Mouse (Mus musculus) cerebellum, adult 9-11 months (tissue): ENCODE results near the gene Txnrd1.

Experiments used
- DNase-seq: peaks from one replicate; pipeline ENCODE4 v3.0.0; 2022

Gene Txnrd1

GRCm38 (mm10) chr10:82833926-82834325, at the start of gene Txnrd1:
Gene Txnrd1 (plus strand): TSS chr10:82833951.
- no peak for DNase-seq

- no peak for DNase-seq
Measured at GRCm38 (mm10) chr10:82789181-82789580, 44.6 kb upstream of the Txnrd1 start.

- DNase-seq = no peak
Measured at GRCm38 (mm10) chr10:82790504-82790903, 43.2 kb upstream of the Txnrd1 start.

- no peak for DNase-seq
Measured at GRCm38 (mm10) chr10:82791713-82792112, 42.0 kb upstream of the Txnrd1 start.

GRCm38 (mm10) chr10:82792311-82792710, 41.4 kb upstream of the Txnrd1 start:
- no peak for DNase-seq

GRCm38 (mm10) chr10:82795071-82795731, 38.5 kb upstream of the Txnrd1 start:
- DNase-seq = peak; percentile 84

- DNase-seq = peak; percentile 23
Measured at GRCm38 (mm10) chr10:82795767-82796166, 38.0 kb upstream of the Txnrd1 start.

- no peak for DNase-seq
Measured at GRCm38 (mm10) chr10:82796471-82797118, 37.2 kb upstream of the Txnrd1 start.

DNA sequence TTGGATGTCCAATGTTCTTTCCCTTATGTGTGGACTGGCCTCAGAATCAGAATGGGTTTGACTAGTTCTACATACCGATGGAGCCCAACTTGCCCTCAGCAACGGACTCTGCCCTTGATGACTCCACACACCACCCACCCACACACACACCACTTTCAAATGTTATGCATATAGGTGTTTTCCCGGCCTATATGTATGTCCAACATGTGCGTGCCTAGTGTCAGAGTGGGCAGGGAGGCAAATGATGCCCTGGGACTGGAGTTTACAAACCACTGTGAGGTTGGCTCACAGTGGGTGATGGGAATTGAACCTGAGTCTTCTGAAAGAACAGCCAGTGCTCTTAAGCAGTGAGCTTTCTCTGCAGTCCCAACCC, 36.6 kb upstream of the Txnrd1 start:
- DNase-seq = no peak

- DNase-seq = no peak
Measured at GRCm38 (mm10) chr10:82798312-82798933, 35.3 kb upstream of the Txnrd1 start.

DNA sequence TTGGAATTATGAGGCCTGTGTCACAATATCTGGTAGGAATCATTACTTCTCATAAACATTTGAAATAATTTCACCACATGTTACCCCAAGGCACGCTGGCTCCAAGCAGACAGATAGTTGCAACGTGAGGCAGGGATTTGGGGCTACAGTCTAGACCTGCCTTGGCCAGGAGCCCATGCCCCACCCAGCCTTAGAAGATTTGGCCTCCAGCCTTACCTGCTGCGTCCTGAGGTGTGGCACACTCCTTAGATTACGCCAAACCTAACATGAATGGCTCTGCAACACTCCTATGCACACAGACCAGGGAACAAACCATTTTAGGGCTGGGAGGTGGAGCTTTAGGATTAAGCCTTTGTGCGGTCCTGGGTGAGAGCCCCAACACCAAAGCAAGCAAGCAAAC, 33.7 kb upstream of the Txnrd1 start:
- no peak for DNase-seq

- no peak for DNase-seq
Measured at GRCm38 (mm10) chr10:82804396-82804795, 29.4 kb upstream of the Txnrd1 start.

DNA sequence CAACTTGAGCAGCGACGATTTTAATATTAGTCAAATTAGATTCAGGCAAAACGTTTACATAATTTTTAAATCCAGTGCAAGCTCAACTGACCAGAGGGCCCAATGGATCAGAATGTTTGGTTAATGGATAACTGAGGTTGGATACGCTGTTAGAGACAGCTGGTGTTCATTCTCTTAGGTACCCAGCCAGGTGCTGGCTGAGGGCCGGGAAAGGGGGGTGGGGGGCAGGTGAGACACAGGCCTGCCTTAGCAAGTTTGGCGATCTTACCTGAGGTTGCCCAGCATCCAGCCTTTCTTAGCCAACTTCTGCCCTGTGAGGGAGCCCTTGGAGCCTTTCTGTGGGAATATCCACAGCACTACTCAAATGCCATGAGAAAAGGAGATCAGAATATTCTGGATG, 28.6 kb upstream of the Txnrd1 start:
- DNase-seq = no peak

- no peak for DNase-seq
Measured at GRCm38 (mm10) chr10:82806414-82806813, 27.3 kb upstream of the Txnrd1 start.

- DNase-seq = no peak
Measured at GRCm38 (mm10) chr10:82807238-82807637, 26.5 kb upstream of the Txnrd1 start.

DNA sequence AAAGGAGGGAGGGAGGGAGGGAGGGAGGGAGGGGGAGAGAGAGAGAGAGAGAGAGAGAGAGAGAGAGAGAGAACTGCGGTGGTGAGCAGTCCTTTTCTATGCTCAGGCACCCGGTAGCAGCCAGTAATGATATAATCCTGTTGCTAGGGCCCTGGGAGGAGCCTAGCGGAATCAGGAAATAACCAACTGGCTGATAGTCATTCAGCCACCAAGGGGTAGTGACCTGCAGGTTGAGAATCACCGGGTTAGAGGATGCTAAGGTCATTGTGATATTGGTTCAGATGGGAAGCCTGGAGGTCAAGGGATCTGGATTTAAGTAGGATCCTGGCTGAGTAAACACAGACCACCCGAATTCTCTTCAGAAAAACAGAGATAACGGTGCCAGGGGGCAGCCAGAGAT, 25.6 kb upstream of the Txnrd1 start:
- no peak for DNase-seq

DNA sequence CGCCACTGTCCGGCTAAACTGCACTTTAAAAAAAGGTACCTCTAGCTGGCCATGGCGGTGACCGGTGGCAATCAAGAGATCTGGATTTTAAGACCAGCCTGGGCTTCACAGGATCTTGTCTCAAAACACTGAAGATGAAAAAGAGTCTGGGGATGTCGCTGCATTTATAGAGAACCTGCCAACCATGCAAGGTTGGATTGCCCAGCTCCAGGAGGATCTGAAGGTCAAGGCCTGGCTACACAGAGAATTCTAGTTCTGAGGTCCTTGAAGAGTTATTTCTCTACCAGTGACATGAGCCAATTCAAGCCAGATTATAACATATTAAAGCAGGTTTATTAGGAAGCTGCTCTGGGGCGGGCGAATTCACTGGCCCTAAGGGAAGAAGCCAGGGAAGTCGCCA, 24.9 kb upstream of the Txnrd1 start:
- DNase-seq = no peak

DNA sequence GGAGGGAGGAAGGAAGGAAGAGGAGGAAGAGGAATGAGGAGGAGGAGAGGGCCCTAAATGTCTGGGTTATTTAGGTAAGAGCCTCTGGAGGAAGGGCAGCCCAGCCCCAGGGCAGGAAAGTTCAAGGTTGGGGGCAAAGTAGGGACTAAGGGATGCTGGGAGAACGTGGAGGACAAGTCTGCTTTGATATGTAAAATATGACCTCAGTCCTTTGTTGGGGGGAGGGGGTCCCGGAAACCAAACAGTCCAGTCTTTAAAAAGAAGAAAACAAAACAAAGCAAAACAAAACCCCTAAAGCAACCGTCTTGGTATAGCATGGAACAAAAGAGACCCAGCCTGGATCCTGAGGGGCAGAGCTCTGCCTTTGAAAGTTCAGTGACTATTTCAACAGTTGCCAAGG, 24.4 kb upstream of the Txnrd1 start:
- no peak for DNase-seq

DNA sequence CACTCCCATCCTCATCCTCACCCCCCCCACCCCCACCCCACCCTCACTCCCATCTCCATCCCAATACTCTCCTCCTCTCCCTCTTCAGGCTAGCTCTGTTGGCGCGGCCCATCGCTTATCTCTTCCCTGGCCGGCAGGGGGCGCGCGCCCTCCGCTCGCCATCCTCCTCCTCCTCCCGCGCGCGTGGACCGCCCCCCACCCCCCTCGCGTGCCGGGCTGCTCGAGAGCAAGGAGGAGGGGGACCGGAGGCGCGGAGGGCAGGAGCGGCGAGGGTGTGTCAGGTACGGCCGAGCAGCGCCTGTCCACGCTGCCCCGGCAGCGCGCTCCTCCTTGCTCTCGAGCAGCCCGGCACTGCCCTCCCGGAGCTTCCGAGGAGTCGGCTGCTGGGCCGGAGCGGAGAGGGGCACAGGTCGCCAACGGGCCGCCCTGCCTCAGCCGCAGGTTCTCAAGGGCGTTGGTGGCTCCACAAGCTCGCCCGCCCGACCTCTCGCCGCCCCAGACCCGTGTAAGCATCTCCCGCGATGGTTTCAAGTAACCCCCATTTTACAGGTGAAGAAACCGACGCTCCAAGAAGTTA, 21.8 kb upstream of the Txnrd1 start:
- DNase-seq = peak; percentile 65

DNA sequence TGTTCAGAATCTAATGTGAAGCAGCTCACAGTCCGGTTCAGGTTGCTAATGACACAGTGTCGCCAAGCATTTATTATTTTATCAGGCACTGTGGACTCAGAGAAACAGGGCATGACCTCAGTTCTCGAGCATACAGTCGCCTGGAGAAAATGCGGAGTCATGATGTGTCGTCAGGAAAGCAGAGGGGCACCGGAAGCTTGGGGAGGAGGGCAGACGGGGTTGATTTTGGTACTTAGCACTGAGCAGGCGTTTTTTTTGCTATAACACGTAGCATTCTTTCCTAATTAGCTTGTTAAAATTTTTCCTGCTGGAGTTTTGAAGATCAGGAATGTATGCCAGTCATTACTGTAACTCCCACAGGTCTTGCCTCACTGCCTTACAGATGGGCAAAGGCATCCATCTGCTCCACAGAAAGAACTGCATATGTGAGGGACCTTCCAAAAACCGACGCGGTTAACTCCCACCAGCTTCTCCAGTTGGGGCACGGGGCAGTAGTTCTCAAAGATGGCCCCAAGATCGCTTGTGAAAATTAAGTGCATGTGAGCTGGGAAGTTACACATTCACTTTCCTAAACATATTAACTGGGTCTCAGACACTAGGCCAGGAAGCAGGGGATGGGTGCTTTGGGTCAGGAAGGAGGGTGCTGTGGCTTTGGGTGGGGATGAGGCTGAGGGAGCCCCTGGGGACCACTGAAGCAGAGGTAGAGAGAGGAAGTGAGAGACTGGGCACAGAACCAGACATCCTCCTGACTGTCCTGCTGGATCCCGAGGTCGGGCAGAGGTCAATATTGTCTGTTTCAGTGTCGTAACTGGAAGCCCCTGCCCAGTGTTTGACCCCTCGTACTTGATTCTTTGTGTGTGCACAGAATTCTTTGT, 19.4 kb upstream of the Txnrd1 start:
- DNase-seq = no peak

GRCm38 (mm10) chr10:82816441-82816840, 17.3 kb upstream of the Txnrd1 start:
- DNase-seq = no peak

GRCm38 (mm10) chr10:82817514-82817913, 16.2 kb upstream of the Txnrd1 start:
- DNase-seq = no peak

- DNase-seq = no peak
Measured at GRCm38 (mm10) chr10:82817936-82818335, 15.8 kb upstream of the Txnrd1 start.
